Mouse (Mus musculus) ES-E14 (cell line): Measurements from ENCODE around the gene Dpm1. TPM values are rescaled to one million over a fixed set of nuclear protein-coding genes. Genes with fewer than 3 reads are reported as not detected.

Source experiments
- DNase-seq: peaks from one replicate; pipeline ENCODE4 v3.0.0-alpha.2; 2013; ENCODE audit warnings: low read depth, low spot score
- H3K27ac ChIP-seq: 2 replicates; pipeline ENCODE4 v1.5.1; 2012; ENCODE audit warnings: low read depth, mild to moderate bottlenecking, low read length, moderate library complexity, mixed read lengths; ENCODE audit not compliant: poor library complexity, insufficient read depth, severe bottlenecking
- H3K36me3 ChIP-seq: 2 replicates; pipeline ENCODE4 v1.6.1; 2012; ENCODE audit warnings: mild to moderate bottlenecking, low read length, moderate library complexity, mixed read lengths; ENCODE audit not compliant: control insufficient read depth, poor library complexity, insufficient read depth, severe bottlenecking
- H3K4me1 ChIP-seq, 2 experiments: fragments of 150-350 bp in 1 of 2; sonication (generic) in 1 of 2; 2 replicates each; pipeline ENCODE4 v1.6.1; 2012; ENCODE audit warnings: low read length in 2 of 2, mild to moderate bottlenecking in 1 of 2, mixed read lengths in 1 of 2; ENCODE audit not compliant: control insufficient read depth in 2 of 2, insufficient read depth in 2 of 2, poor library complexity in 1 of 2
- H3K4me3 ChIP-seq, 2 experiments: fragments of 150-350 bp in 1 of 2; sonication (generic) in 1 of 2; 2 replicates each; pipeline ENCODE4 v1.5.1; 2012; ENCODE audit warnings: low read length in 2 of 2, low read depth in 1 of 2, mild to moderate bottlenecking in 1 of 2, mixed read lengths in 1 of 2; ENCODE audit not compliant: insufficient read depth in 1 of 2, poor library complexity in 1 of 2, severe bottlenecking in 1 of 2
- H3K9ac ChIP-seq: 2 replicates; pipeline ENCODE4 v1.6.1; 2012; ENCODE audit warnings: low read depth, mild to moderate bottlenecking, low read length, mixed read lengths; ENCODE audit not compliant: poor library complexity, insufficient read depth, severe bottlenecking
- H3K9me3 ChIP-seq: fragments of 150-350 bp; sonication (generic); 2 replicates; pipeline ENCODE4 v1.6.1; 2012; ENCODE audit warnings: low read depth, mild to moderate bottlenecking, low read length; ENCODE audit not compliant: control insufficient read depth, insufficient read depth
- CHD2 ChIP-seq: IDR thresholded peaks from 2 replicates; pipeline ENCODE4 v1.6.1; 2014; ENCODE audit warnings: mild to moderate bottlenecking, low read depth, low read length, inconsistent platforms
- HCFC1 ChIP-seq: IDR thresholded peaks from 2 replicates; pipeline ENCODE4 v1.6.1; 2012; ENCODE audit warnings: low read length, inconsistent platforms, borderline replicate concordance; ENCODE audit not compliant: insufficient read depth
- MAFK ChIP-seq: IDR thresholded peaks from 2 replicates; pipeline ENCODE4 v1.6.1; 2014; ENCODE audit warnings: mild to moderate bottlenecking, low read depth, low read length, inconsistent platforms; ENCODE audit not compliant: insufficient read depth
- ZC3H11A ChIP-seq: IDR thresholded peaks from 2 replicates; pipeline ENCODE4 v1.6.1; 2012; ENCODE audit warnings: low read depth, mild to moderate bottlenecking, inconsistent platforms, low read length, borderline replicate concordance
- ZNF384 ChIP-seq: IDR thresholded peaks from 2 replicates; pipeline ENCODE4 v1.6.1; 2012; ENCODE audit warnings: low read depth, low read length, inconsistent platforms
- in situ Hi-C, 2 experiments: fragments of 600-800 bp; cut with MboI; formaldehyde crosslinking; loops; one replicate each; pipeline ENCODE4 v1.15.1; 2025; ENCODE audit warnings: low sequenced_read_pairs in 2 of 2, inconsistent platforms in 1 of 2; ENCODE audit not compliant: unreplicated experiment in 2 of 2
- total RNA-seq: library from RNA; depleted of rRNA; stranded (reverse); fragments of 300-350 nt; gene quantifications from 2 replicates; pipeline ENCODE4 v1.2.3, GENCODE M21; 2012

Gene Dpm1
- total RNA-seq, 1 experiment: 47.3 TPM

DNA sequence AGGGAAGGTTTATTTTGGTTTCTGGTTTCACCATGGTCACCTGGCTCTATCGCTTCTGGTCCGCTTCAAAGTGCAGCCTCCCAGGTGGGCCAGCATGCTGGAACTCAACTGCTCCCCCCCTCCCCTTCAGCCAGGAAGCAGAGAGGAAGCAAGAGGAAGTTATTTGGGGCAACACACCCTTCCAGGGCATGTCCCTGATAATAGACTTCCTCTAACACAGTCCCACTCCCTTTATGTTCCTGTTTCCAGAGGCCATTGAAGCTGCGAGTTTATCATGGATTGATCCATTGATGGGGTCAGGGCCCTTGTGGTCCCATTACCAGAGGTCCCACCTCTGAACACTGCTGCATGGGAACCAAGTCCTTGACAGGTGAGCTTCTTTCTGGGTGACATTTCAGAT, 29.7 kb upstream of the Dpm1 start:
- TF ChIP-seq HCFC1: no peak
- TF ChIP-seq MAFK: no peak
- TF ChIP-seq CHD2: no peak
- no peak for TF ChIP-seq ZC3H11A
- no peak for TF ChIP-seq ZNF384
- Histone ChIP-seq H3K36me3 (no peaks in the 10 kb centered on the region), H3K9ac (no peak overlapping the region), H3K9me3 (no peaks in the 10 kb centered on the region), H3K4me3 (no peak overlapping the region), H3K4me1 (peaks cover 0 to 12% of the 10 kb centered on the region in 2 experiments; a peak in 2 of 4 replicates), H3K27ac (no peak overlapping the region)
- DNase-seq: no peak
- in situ Hi-C loops: loop anchor here in 1 of 2 experiments (25.0 kb wide), 2 partner anchors 377 to 627 kb away; no protein-coding TSS in a partner anchor

DNA sequence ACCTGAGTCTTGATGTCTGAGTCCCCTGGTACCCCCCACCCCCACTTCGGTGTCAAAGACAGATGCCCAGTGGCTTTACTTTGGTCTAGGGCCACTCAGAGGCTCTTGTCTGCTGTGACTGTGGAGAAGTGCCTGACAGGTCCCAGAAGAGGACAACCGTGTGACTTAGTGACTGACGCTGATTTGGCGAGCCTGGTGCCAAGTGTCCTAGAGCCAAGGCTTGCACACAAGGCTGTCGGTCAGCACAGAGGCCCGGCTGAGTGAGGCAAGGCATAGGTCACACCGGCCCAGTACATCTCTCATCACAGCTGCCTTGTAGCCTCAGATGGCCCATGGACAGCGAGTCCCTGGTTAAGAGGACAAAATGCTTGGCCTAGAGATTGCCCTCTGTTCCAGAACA, 28.7 kb upstream of the Dpm1 start:
- Histone ChIP-seq H3K4me1 (peaks cover 0 to 13% of the 10 kb centered on the region in 2 experiments; a peak in 2 of 4 replicates), H3K27ac (no peak overlapping the region), H3K9ac (no peak overlapping the region), H3K36me3 (no peaks in the 10 kb centered on the region), H3K4me3 (no peak overlapping the region), H3K9me3 (no peaks in the 10 kb centered on the region)
- TF ChIP-seq CHD2 (no peak), HCFC1 (no peak), ZC3H11A (no peak), MAFK (no peak), ZNF384 (no peak)
- DNase-seq: no peak
- in situ Hi-C loops: loop anchor here in 1 of 2 experiments (10.0 to 25.0 kb wide), 3 partner anchors 186 to 628 kb away; no protein-coding TSS in a partner anchor

DNA sequence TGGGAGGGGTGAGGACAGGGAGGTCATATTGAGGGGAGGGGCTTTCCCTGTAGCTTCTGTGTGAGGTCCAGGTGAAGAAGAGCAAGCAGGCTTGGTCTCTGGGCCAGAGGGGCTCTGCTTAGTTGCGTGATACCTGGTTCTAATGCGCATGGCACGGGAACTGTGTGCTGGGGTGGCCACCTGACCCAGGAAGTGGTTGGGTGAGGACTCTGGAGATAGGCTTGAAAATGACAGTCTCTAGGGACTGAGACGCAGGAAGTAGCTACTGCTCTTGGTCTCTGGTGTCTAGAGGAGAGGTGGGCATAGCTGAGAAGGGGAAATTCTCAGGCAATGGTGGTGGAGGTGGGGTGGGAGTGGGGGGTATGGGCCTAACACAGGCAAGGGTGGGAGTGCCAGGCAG, 26.8 kb upstream of the Dpm1 start:
- TF ChIP-seq MAFK (no peak), ZC3H11A (no peak), CHD2 (no peak), ZNF384 (no peak), HCFC1 (no peak)

DNA sequence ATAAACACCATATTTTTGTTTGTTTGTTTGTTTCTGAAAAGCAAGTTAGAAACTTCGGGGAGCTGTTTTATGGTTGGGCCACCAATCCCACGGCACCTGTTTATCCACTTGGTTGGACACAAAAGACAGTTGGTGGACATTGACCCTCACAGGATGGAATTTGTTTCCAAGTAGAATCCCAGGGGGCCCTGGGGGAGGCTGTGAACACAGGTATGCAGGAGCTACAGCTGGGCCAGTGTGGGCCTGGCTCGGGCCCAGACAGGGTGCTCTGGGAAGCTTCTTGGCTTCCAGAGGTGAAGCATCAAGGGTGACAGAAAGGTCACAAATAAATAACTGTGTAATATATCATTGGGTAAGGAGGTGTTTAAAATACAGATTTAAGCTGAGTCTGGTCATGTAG, 26.1 kb upstream of the Dpm1 start:
- Histone ChIP-seq H3K4me1 (peaks cover 0 to 7% of the 10 kb centered on the region in 2 experiments; a peak in 2 of 4 replicates), H3K9me3 (no peaks in the 10 kb centered on the region), H3K4me3 (no peak overlapping the region), H3K27ac (no peak overlapping the region), H3K9ac (no peak overlapping the region), H3K36me3 (no peaks in the 10 kb centered on the region)
- in situ Hi-C loops: loop anchor here in 1 of 2 experiments (10.0 to 25.0 kb wide), 3 partner anchors 188 to 631 kb away; no protein-coding TSS in a partner anchor
- no peak for DNase-seq
- TF ChIP-seq ZC3H11A (no peak), CHD2 (no peak)

More for the DNA sequence above, 26.8 kb upstream of the Dpm1 start:
- Histone ChIP-seq H3K36me3 (no peaks in the 10 kb centered on the region), H3K4me3 (no peak overlapping the region), H3K9me3 (no peaks in the 10 kb centered on the region), H3K4me1 (peaks cover 0 to 9% of the 10 kb centered on the region in 2 experiments; a peak in 2 of 4 replicates), H3K9ac (no peak overlapping the region), H3K27ac (no peak overlapping the region)
- no peak for DNase-seq
- in situ Hi-C loops: loop anchor here in 1 of 2 experiments (10.0 to 25.0 kb wide), 3 partner anchors 188 to 630 kb away; no protein-coding TSS in a partner anchor

DNA sequence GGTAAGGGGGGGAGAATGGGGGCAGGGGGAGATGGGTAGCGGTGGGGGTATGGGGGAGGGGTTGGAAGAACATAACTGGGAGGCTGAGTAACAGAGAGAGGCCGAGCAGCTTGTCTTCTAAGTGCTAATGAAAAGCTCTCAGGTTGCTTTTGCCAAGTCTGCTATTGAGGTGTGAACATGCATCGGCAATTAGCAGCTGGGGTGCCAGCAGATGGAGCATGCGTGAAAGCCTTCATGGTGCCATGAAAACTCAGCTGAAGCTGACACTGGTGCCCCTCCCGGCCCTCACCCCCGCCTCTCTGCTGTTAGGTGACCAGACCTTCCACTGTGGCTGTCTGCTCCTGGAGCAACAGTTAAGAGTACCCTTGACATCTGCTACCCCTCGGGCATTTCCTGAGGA, 23.4 kb upstream of the Dpm1 start:
- Histone ChIP-seq H3K9me3 (no peaks in the 10 kb centered on the region), H3K36me3 (no peaks in the 10 kb centered on the region), H3K4me1 (peaks cover 0 to 7% of the 10 kb centered on the region in 2 experiments; a peak in 2 of 4 replicates), H3K9ac (no peak overlapping the region), H3K4me3 (no peak overlapping the region), H3K27ac (no peak overlapping the region)
- no peak for DNase-seq
- no peak for TF ChIP-seq MAFK
- TF ChIP-seq ZC3H11A: no peak
- no peak for TF ChIP-seq CHD2
- TF ChIP-seq HCFC1: no peak
- no peak for TF ChIP-seq ZNF384
- in situ Hi-C loops: loop anchor here in 1 of 2 experiments (10.0 to 25.0 kb wide), 3 partner anchors 191 to 633 kb away; no protein-coding TSS in a partner anchor
